Mouse (Mus musculus): ENCODE measurements around the gene Ap2a1. TPM values are rescaled to one million over a fixed set of nuclear protein-coding genes. Genes with fewer than 3 reads are reported as not detected.

Ap2a1 gene
- polyA plus RNA-seq, 1 experiment from 2014 or later = 55.6 TPM

DNA sequence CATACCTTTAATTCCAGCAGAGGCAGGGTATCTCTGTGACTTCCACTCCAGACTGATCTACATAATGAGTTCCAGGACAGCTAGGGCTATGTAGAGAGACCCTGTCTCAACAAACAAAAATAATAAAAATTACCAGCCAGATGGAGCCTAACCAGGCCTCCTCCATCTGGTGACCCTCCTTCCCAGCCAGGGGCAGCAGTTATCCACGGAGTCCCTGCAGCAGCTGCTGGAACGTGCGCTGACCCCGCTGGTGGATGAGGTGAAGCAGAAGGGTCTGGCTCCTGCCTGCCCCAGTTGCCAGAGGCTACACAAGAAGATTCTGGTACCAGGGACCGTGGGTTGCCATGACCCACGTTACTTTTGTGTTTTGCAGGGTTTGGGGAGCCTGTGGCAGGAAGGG is 27.0 kb upstream of the Ap2a1 start:
- Histone ChIP-seq H3K4me3 (replicated peaks; ENCODE audit: low read length) (no peak overlapping the region), H3K4me2 (ENCODE audit: low read depth, low read length) (no peak overlapping the region)
- no peak for ATAC-seq (ENCODE audit: insufficient read depth, low FRiP score)

DNA sequence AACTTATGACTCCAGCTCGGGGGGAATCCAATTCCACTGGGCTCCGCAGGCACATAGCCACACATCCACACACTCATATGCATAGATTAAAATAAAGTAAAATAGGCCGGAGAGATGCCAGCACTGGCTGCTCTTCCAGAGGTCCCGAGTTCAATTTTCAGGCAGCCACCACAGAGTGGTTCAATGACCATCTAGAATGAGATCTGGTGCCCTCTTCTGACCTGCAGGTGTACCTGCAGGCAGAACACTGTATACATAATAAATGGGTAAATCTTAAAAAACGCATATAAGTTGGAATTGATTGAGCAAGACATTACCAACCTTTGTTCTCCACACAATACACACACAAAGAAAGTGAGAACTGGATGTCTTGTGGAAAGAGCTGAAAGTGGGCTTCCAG is 26.3 kb upstream of the Ap2a1 start:
- Histone ChIP-seq H3K36me3 (ENCODE audit: control insufficient read depth, insufficient read depth, low read length) (no peaks in the 10 kb centered on the region), H3K4me3 (replicated peaks; ENCODE audit: low read length) (no peak overlapping the region), H3K4me1 (ENCODE audit: control insufficient read depth, insufficient read depth, low read length) (peaks cover 7% of the 10 kb centered on the region), H3K9me3 (replicated peaks; ENCODE audit: control insufficient read depth, low read length) (no peaks in the 10 kb centered on the region), H3K27ac (ENCODE audit: low read length) (no peak overlapping the region), H3K4me2 (ENCODE audit: low read depth, low read length) (no peak overlapping the region), H3K9ac (ENCODE audit: low read length) (no peak overlapping the region), H3K27me3 (ENCODE audit: control insufficient read depth, insufficient read depth, low read length) (peaks cover 11% of the 10 kb centered on the region; the same call in 1 of the 2 replicates)
- 52% methylated on average over 5 of the region's 5 CpGs for WGBS
- no peak for ATAC-seq (ENCODE audit: insufficient read depth, low FRiP score)

More for the DNA sequence above, 27.0 kb upstream of the Ap2a1 start:
- Histone ChIP-seq H3K27me3 (ENCODE audit: control insufficient read depth, insufficient read depth, low read length) (peaks cover 5% of the 10 kb centered on the region; the same call in 1 of the 2 replicates), H3K4me1 (ENCODE audit: control insufficient read depth, insufficient read depth, low read length) (peaks cover 7% of the 10 kb centered on the region), H3K27ac (ENCODE audit: low read length) (no peak overlapping the region), H3K9me3 (replicated peaks; ENCODE audit: control insufficient read depth, low read length) (no peaks in the 10 kb centered on the region), H3K36me3 (ENCODE audit: control insufficient read depth, insufficient read depth, low read length) (peaks cover 3% of the 10 kb centered on the region; the same call in 1 of the 2 replicates), H3K9ac (ENCODE audit: low read length) (no peak overlapping the region)
- WGBS = 61% methylated on average over 6 of the region's 6 CpGs

DNA sequence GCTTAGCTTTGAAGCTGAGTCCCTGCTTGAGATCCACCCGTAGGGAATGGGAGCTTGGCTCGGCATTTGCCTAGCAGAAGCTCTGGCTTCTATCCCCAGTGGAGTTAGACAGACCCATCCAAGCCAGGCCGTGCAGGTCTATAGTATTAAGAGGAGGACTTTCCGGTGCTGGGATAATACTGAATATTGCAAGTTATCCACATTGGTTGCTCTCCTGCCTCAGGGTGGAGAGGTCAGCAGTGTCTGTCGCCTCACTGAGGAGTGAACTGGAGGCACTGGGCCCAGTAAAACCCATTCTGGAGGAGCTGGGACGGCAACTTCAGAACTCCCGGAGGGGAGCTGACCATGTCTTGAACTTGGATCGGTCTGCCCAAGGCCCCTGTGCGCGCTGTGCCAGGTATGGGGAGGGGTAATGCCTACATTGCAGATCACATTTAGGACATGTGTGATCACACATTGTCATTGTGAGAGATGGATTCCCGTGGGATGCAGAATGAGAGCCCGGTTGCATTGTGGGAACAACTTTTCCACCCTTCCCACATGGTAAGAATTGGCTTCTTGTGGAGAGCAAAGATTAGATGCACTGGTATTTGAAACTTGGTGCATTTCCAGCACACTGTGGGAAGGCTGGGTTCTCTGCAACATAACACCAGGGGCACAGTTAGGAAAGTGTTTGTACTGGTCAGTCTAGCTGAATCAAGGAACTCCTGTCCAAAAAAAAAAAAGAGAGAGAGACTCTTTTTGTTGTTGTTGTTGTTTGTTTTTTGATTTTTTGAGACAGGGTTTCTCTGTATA is 25.0 kb upstream of the Ap2a1 start:
- H3K9me3 ChIP-seq (replicated peaks; ENCODE audit: control insufficient read depth, low read length) = no peaks in the 10 kb centered on the region
- ATAC-seq (ENCODE audit: insufficient read depth, low FRiP score) = no peak
- WGBS = 87% methylated on average over 12 of the region's 12 CpGs

DNA sequence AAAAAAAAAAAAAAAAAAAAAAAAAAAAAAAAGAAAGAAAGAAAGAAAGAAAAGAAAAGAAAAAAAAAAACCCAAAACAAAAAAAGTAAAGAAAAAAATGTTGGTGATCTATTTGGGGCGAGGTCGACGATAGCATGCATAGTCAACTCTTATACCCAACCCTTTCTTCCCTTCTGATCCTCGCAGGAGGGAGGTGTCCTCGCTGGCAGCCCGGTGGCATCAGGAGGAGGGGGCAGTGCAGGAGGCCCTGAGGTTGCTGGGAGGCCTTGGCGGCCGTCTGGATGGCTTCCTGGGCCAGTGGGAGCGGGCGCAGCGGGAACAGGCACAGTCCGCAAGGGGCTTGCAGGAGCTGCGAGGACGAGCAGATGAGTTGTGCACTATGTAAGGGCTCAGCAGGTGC is 24.3 kb upstream of the Ap2a1 start:
- Histone ChIP-seq H3K36me3 (ENCODE audit: control insufficient read depth, insufficient read depth, low read length) (no peaks in the 10 kb centered on the region), H3K4me2 (ENCODE audit: low read depth, low read length) (no peak overlapping the region), H3K4me1 (ENCODE audit: control insufficient read depth, insufficient read depth, low read length) (peaks cover 7% of the 10 kb centered on the region), H3K27me3 (ENCODE audit: control insufficient read depth, insufficient read depth, low read length) (peaks cover 17% of the 10 kb centered on the region; the same call in 1 of the 2 replicates), H3K4me3 (replicated peaks; ENCODE audit: low read length) (no peak overlapping the region), H3K27ac (ENCODE audit: low read length) (no peak overlapping the region), H3K9me3 (replicated peaks; ENCODE audit: control insufficient read depth, low read length) (no peaks in the 10 kb centered on the region), H3K9ac (ENCODE audit: low read length) (no peak overlapping the region)
- no peak for ATAC-seq (ENCODE audit: insufficient read depth, low FRiP score)
- 65% methylated on average over 14 of the region's 14 CpGs for WGBS

More for the DNA sequence above, 25.0 kb upstream of the Ap2a1 start:
- Histone ChIP-seq H3K27ac (ENCODE audit: low read length) (no peak overlapping the region), H3K4me1 (ENCODE audit: control insufficient read depth, insufficient read depth, low read length) (peaks cover 7% of the 10 kb centered on the region), H3K9ac (ENCODE audit: low read length) (no peak overlapping the region), H3K27me3 (ENCODE audit: control insufficient read depth, insufficient read depth, low read length) (peaks cover 17% of the 10 kb centered on the region; the same call in 1 of the 2 replicates), H3K4me2 (ENCODE audit: low read depth, low read length) (no peak overlapping the region), H3K36me3 (ENCODE audit: control insufficient read depth, insufficient read depth, low read length) (no peaks in the 10 kb centered on the region), H3K4me3 (replicated peaks; ENCODE audit: low read length) (no peak overlapping the region)

DNA sequence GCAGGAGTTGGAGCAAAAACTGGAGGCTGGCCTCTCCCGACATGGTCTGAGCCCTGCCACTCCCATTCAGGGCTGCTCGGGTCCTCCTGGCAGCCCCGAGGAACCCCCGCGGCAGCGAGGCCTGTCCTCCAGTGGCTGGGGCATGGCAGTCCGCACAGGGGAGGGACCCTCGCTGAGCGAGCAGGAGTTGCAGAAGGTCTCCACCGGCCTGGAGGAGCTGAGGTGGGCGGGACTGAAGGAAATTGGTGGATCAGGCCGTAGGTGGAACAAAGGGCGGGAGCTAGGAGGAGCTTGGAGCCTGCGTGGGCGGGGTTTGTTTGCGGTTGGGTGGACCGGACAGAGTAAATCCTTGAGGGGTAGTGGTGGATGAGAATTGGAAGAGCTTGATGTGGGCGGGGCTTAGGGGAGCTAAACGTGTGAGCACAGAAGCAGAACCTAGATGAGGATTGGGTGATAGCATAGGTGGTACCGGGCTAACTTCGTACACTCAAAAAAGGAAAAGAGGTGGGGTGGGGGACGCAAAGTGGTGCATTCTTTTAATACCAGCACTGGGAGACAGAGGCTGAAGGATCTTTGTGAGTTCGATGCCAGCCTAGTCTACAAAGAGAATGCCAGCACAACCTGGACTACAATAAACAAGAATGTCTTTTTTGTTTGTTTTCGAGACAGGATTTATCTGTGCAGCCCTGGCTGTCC is 23.5 kb upstream of the Ap2a1 start:
- Histone ChIP-seq H3K27me3 (ENCODE audit: control insufficient read depth, insufficient read depth, low read length) (peaks cover 17% of the 10 kb centered on the region; the same call in 1 of the 2 replicates), H3K4me2 (ENCODE audit: low read depth, low read length) (peak overlapping the region; percentile 98), H3K9ac (ENCODE audit: low read length) (peak overlapping the region; percentile 82), H3K9me3 (replicated peaks; ENCODE audit: control insufficient read depth, low read length) (no peaks in the 10 kb centered on the region), H3K36me3 (ENCODE audit: control insufficient read depth, insufficient read depth, low read length) (no peaks in the 10 kb centered on the region), H3K4me3 (replicated peaks; ENCODE audit: low read length) (peak overlapping the region; percentile 67), H3K4me1 (ENCODE audit: control insufficient read depth, insufficient read depth, low read length) (peaks cover 7% of the 10 kb centered on the region), H3K27ac (ENCODE audit: low read length) (peak overlapping the region; percentile 89)
- peak; percentile 94 for ATAC-seq (ENCODE audit: insufficient read depth, low FRiP score)
- 6% methylated on average over 24 of the region's 24 CpGs for WGBS

DNA sequence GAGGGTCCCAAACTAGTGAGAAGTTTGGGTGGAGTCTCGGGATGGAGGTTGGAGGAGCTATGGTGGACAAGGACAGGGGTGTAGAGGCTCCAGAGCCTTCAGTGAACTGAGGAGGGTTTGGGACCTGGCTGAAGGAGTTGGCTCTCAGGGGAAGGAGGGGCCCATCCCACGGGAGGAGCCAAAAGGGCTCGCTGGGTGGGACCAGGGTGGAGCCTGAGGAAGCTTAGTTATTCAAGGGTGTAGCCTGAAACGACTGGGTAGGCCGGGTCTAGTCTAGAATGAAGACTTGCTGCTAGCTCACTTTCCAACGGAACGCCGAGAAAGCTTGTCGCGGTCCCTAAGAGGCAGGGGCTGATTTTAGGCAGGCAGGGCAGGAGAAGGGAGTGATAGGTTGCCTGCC is 22.7 kb upstream of the Ap2a1 start:
- Histone ChIP-seq H3K27me3 (ENCODE audit: control insufficient read depth, insufficient read depth, low read length) (peaks cover 17% of the 10 kb centered on the region; the same call in 1 of the 2 replicates), H3K9ac (ENCODE audit: low read length) (peak overlapping the region; percentile 82), H3K27ac (ENCODE audit: low read length) (peak overlapping the region; percentile 89), H3K4me1 (ENCODE audit: control insufficient read depth, insufficient read depth, low read length) (peaks cover 7% of the 10 kb centered on the region), H3K4me2 (ENCODE audit: low read depth, low read length) (peak overlapping the region; percentile 98), H3K36me3 (ENCODE audit: control insufficient read depth, insufficient read depth, low read length) (no peaks in the 10 kb centered on the region), H3K9me3 (replicated peaks; ENCODE audit: control insufficient read depth, low read length) (no peaks in the 10 kb centered on the region), H3K4me3 (replicated peaks; ENCODE audit: low read length) (peak overlapping the region; percentile 67)
- peak; percentile 85 for ATAC-seq (ENCODE audit: insufficient read depth, low FRiP score)
- 1% methylated on average over 10 of the region's 10 CpGs for whole genome bisulfite sequencing

DNA sequence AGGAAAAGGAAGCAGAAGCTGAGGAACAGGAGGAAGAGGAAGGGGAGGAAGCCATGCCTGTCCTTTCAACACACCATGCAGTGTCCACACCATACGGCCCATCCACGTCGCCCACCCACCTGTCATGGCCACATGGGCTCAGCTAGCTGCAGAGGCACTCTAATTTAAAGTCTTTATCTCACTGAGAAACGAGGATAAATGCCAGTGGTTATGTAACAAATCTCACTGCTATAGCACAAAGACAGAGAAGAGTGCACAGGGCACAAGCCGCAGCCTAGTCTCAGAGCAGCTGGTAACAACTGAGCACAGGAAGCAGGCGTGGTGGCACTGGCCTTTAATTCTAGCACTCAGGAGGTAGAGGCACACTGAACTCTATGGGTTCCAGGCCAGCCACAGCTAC is 20.6 kb upstream of the Ap2a1 start:
- Histone ChIP-seq H3K36me3 (ENCODE audit: control insufficient read depth, insufficient read depth, low read length) (no peaks in the 10 kb centered on the region), H3K9me3 (replicated peaks; ENCODE audit: control insufficient read depth, low read length) (no peaks in the 10 kb centered on the region), H3K4me3 (replicated peaks; ENCODE audit: low read length) (no peak overlapping the region), H3K4me2 (ENCODE audit: low read depth, low read length) (no peak overlapping the region), H3K27me3 (ENCODE audit: control insufficient read depth, insufficient read depth, low read length) (peaks cover 17% of the 10 kb centered on the region; the same call in 1 of the 2 replicates), H3K9ac (ENCODE audit: low read length) (no peak overlapping the region), H3K4me1 (ENCODE audit: control insufficient read depth, insufficient read depth, low read length) (peaks cover 7% of the 10 kb centered on the region), H3K27ac (ENCODE audit: low read length) (no peak overlapping the region)
- ATAC-seq (ENCODE audit: insufficient read depth, low FRiP score) = no peak
- 70% methylated on average over 6 of the region's 6 CpGs for WGBS

DNA sequence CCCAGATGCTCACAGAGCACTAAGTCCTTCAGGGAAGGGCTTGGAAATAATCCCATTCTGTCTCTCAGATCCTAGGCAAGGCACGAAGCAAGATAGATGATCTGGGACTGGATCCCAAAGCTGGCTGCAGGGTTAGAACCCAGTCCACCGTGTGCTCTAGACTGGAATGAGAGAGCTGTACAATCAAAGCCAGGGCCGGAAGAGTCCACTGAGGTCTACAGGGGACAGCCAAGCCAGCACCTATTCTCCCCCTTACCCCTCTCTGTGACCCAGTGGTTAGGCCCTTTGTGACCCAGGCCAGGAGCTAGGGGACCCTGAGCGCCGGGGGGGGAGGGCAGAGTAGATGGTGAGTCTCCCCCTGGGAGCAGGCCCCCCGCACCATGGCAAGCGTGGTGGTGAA is 13.6 kb upstream of the Ap2a1 start, which contains the start of gene Tsks:
Gene Tsks, plus strand, starts transcription at position 301 of the 400 bp plus-strand sequence.
- Histone ChIP-seq H3K27ac (ENCODE audit: low read length) (no peak within 1 kb of the TSS), H3K27me3 (ENCODE audit: control insufficient read depth, insufficient read depth, low read length) (no peaks in the 10 kb centered on the region), H3K9me3 (replicated peaks; ENCODE audit: control insufficient read depth, low read length) (no peaks in the 10 kb centered on the region), H3K4me2 (ENCODE audit: low read depth, low read length) (no peak within 1 kb of the TSS), H3K4me3 (replicated peaks; ENCODE audit: low read length) (no peak within 1 kb of the TSS), H3K4me1 (ENCODE audit: control insufficient read depth, insufficient read depth, low read length) (no peaks in the 10 kb centered on the region), H3K9ac (ENCODE audit: low read length) (no peak within 1 kb of the TSS), H3K36me3 (ENCODE audit: control insufficient read depth, insufficient read depth, low read length) (no peaks in the 10 kb centered on the region)
- 78% methylated on average over 7 of the region's 7 CpGs for WGBS
- no peak for ATAC-seq (ENCODE audit: insufficient read depth, low FRiP score)

DNA sequence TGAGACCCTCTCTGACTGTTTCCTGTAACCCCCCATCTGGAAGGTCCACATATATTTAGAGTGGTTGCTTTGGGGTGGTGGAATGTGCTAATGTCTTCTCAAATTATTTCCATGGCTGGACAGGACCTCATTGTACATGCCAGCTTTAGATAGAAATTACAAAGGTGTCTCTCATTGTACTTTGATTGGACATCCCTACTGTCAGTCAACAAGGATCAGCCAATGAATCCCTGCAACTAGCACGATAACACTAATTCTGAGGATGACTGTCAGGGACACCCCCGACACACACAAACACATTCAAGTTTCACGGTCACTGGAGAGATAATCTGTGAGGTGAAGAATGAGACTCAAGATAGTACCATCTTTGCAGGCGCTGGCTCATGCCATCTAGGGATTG is 9.4 kb upstream of the Ap2a1 start:
- 87% methylated on average over 4 of the region's 4 CpGs for WGBS
- Histone ChIP-seq H3K4me3 (replicated peaks; ENCODE audit: low read length) (no peak overlapping the region), H3K36me3 (ENCODE audit: control insufficient read depth, insufficient read depth, low read length) (no peaks in the 10 kb centered on the region), H3K27me3 (ENCODE audit: control insufficient read depth, insufficient read depth, low read length) (no peaks in the 10 kb centered on the region), H3K4me2 (ENCODE audit: low read depth, low read length) (no peak overlapping the region), H3K4me1 (ENCODE audit: control insufficient read depth, insufficient read depth, low read length) (no peaks in the 10 kb centered on the region), H3K9me3 (replicated peaks; ENCODE audit: control insufficient read depth, low read length) (no peaks in the 10 kb centered on the region), H3K27ac (ENCODE audit: low read length) (no peak overlapping the region), H3K9ac (ENCODE audit: low read length) (no peak overlapping the region)
- no peak for ATAC-seq (ENCODE audit: insufficient read depth, low FRiP score)
